Mouse (Mus musculus): ENCODE data around the gene Elovl1. TPM values are rescaled to one million over a fixed set of nuclear protein-coding genes. Genes with fewer than 3 reads are reported as not detected.
A peak's percentile ranks its signal among the peaks of the same experiment; 100 is the strongest.

Gene Elovl1
- 10 to 100 TPM; 29.5 to 30.3 TPM for total RNA-seq (2021)

GRCm38 (mm10) chr4:118427768-118428451, at the start of gene Elovl1:
Gene Elovl1, plus strand, starts transcription at chr4:118428093.
- DNase-seq (ENCODE audit: extremely low spot score in 1 of 2, low spot score in 1 of 2): peak; percentile 45 to 54

- no peak for DNase-seq (ENCODE audit: extremely low spot score in 1 of 2, low spot score in 1 of 2)
These were observed 44.6 kb upstream of the Elovl1 start for GRCm38 (mm10) chr4:118383271-118383670.

- DNase-seq (ENCODE audit: extremely low spot score in 1 of 2, low spot score in 1 of 2): no peak
These were observed 40.6 kb upstream of the Elovl1 start for GRCm38 (mm10) chr4:118387316-118387715.

GRCm38 (mm10) chr4:118390146-118390545, 37.7 kb upstream of the Elovl1 start:
- DNase-seq (ENCODE audit: extremely low spot score in 1 of 2, low spot score in 1 of 2): no peak

- no peak for DNase-seq (ENCODE audit: extremely low spot score in 1 of 2, low spot score in 1 of 2)
These were observed 33.4 kb upstream of the Elovl1 start for GRCm38 (mm10) chr4:118394505-118394904.

GRCm38 (mm10) chr4:118395289-118395688, 32.6 kb upstream of the Elovl1 start:
- DNase-seq (ENCODE audit: extremely low spot score in 1 of 2, low spot score in 1 of 2): no peak

GRCm38 (mm10) chr4:118396433-118396832, 31.5 kb upstream of the Elovl1 start:
- DNase-seq (ENCODE audit: extremely low spot score in 1 of 2, low spot score in 1 of 2): no peak

GRCm38 (mm10) chr4:118398400-118398799, 29.5 kb upstream of the Elovl1 start:
- no peak for DNase-seq (ENCODE audit: extremely low spot score in 1 of 2, low spot score in 1 of 2)

- DNase-seq (ENCODE audit: extremely low spot score in 1 of 2, low spot score in 1 of 2): no peak
These were observed 26.5 kb upstream of the Elovl1 start for GRCm38 (mm10) chr4:118401421-118401820.

- DNase-seq (ENCODE audit: extremely low spot score in 1 of 2, low spot score in 1 of 2): no peak
These were observed 26.0 kb upstream of the Elovl1 start for GRCm38 (mm10) chr4:118401918-118402317.

GRCm38 (mm10) chr4:118402701-118403100, 25.2 kb upstream of the Elovl1 start:
- DNase-seq (ENCODE audit: extremely low spot score in 1 of 2, low spot score in 1 of 2): no peak

GRCm38 (mm10) chr4:118409142-118409900, 18.6 kb upstream of the Elovl1 start, which contains the start of the genes Szt2 and Med8:
Gene Szt2, minus strand, starts transcription at chr4:118409273.
Gene Med8, plus strand, starts transcription at chr4:118409337.
- DNase-seq (ENCODE audit: extremely low spot score in 1 of 2, low spot score in 1 of 2): peak; percentile 74 to 82

- no peak for DNase-seq (ENCODE audit: extremely low spot score in 1 of 2, low spot score in 1 of 2)
These were observed 17.0 kb upstream of the Elovl1 start for GRCm38 (mm10) chr4:118410871-118411270.

- DNase-seq (ENCODE audit: extremely low spot score in 1 of 2, low spot score in 1 of 2): no peak
These were observed 14.3 kb upstream of the Elovl1 start for GRCm38 (mm10) chr4:118413553-118413952.

GRCm38 (mm10) chr4:118415779-118416178, 12.1 kb upstream of the Elovl1 start:
- no peak for DNase-seq (ENCODE audit: extremely low spot score in 1 of 2, low spot score in 1 of 2)

- no peak for DNase-seq (ENCODE audit: extremely low spot score in 1 of 2, low spot score in 1 of 2)
These were observed 11.6 kb upstream of the Elovl1 start for GRCm38 (mm10) chr4:118416329-118416728.

- no peak for DNase-seq (ENCODE audit: extremely low spot score in 1 of 2, low spot score in 1 of 2)
These were observed 10.6 kb upstream of the Elovl1 start for GRCm38 (mm10) chr4:118417112-118417797.

- no peak for DNase-seq (ENCODE audit: extremely low spot score in 1 of 2, low spot score in 1 of 2)
These were observed 6.5 kb upstream of the Elovl1 start for GRCm38 (mm10) chr4:118421384-118421783.

GRCm38 (mm10) chr4:118424541-118425160, 3.2 kb upstream of the Elovl1 start:
- no peak for DNase-seq (ENCODE audit: extremely low spot score in 1 of 2, low spot score in 1 of 2)

GRCm38 (mm10) chr4:118425374-118425773, 2.5 kb upstream of the Elovl1 start:
- no peak for DNase-seq (ENCODE audit: extremely low spot score in 1 of 2, low spot score in 1 of 2)

- DNase-seq (ENCODE audit: extremely low spot score in 1 of 2, low spot score in 1 of 2): no peak
These were observed 502 bp upstream of the Elovl1 start for GRCm38 (mm10) chr4:118427415-118427767.
